In genomic region chr16:4604293-4604837, GRCm38 (mm10) we compare ENCODE assay signal across 10 mouse cellular contexts. TPM values are rescaled to one million over a fixed set of nuclear protein-coding genes. Genes with fewer than 3 reads are reported as not detected.
DNase-seq lines count a peak whose midpoint lies in the region; ATAC-seq and TF ChIP-seq lines count a peak whose summit lies in the region.
"Had no signal": no experiment of that assay in that cellular context is flagged by ENCODE, and none has a peak within 500 bp of the region (broad histone marks: within the 10 kb centered on the region; RNA-seq: fewer than 3 reads in every experiment).

No protein-coding gene starts in this region.

- intact Hi-C loops in heart, postnatal 25 days (cut with DNase I): no loop called here

- H3K4me3 ChIP-seq in heart, embryonic 10.5 days: peak overlapping the region; percentile 7; the same call in 1 of the 2 replicates
- no peak overlapping the region for H3K4me3 ChIP-seq in midbrain, embryonic 10.5 days
- H3K4me3 ChIP-seq in midbrain, postnatal 0 days (ENCODE audit: low read depth, low read length): no peak overlapping the region
- H3K4me3 ChIP-seq in limb, embryonic 10.5 days: peak overlapping the region; percentile 19; the same call in 1 of the 2 replicates
- H3K4me3 ChIP-seq in midbrain, embryonic 14.5 days (replicated peaks; ENCODE audit: low read depth, low read length): no peak overlapping the region
- H3K4me3 ChIP-seq: hindbrain, embryonic 15.5 days had no signal

- H3K9ac ChIP-seq in midbrain, postnatal 0 days (replicated peaks; ENCODE audit: low read length, poor library complexity, severe bottlenecking): no peak overlapping the region
- no peak overlapping the region for H3K9ac ChIP-seq in midbrain, embryonic 14.5 days (replicated peaks; ENCODE audit: low read length)
- H3K9ac ChIP-seq: hindbrain, embryonic 15.5 days had no signal

- H3K4me2 ChIP-seq in midbrain, postnatal 0 days (ENCODE audit: low read depth, low read length, poor library complexity, severe bottlenecking): no peak overlapping the region
- H3K4me2 ChIP-seq in midbrain, embryonic 14.5 days (ENCODE audit: low read length): no peak overlapping the region
- H3K4me2 ChIP-seq: hindbrain, embryonic 15.5 days had no signal

- peak overlapping the region; percentile 81 for H3K27ac ChIP-seq in heart, embryonic 10.5 days
- peak overlapping the region; percentile 72 for H3K27ac ChIP-seq in midbrain, embryonic 10.5 days (replicated peaks)
- no peak overlapping the region for H3K27ac ChIP-seq in midbrain, postnatal 0 days (ENCODE audit: low read depth, low read length)
- peak overlapping the region; percentile 86 for H3K27ac ChIP-seq in limb, embryonic 10.5 days
- no peak overlapping the region for H3K27ac ChIP-seq in midbrain, embryonic 14.5 days (replicated peaks; ENCODE audit: low read depth, low read length)
- H3K27ac ChIP-seq: hindbrain, embryonic 15.5 days had no signal

- no peak for ATAC-seq in midbrain, postnatal 0 days (ENCODE audit: low FRiP score)
- no peak for ATAC-seq in inflammation-experienced regulatory T-cells, adult 6 months
- ATAC-seq in midbrain, embryonic 14.5 days (ENCODE audit: low FRiP score, low TSS enrichment): no peak

- no peaks in the 10 kb centered on the region for H3K27me3 ChIP-seq in heart, embryonic 10.5 days (ENCODE audit: insufficient read depth, poor library complexity, severe bottlenecking)
- no peaks in the 10 kb centered on the region for H3K27me3 ChIP-seq in midbrain, embryonic 10.5 days (ENCODE audit: low read depth, poor library complexity, severe bottlenecking)
- no peaks in the 10 kb centered on the region for H3K27me3 ChIP-seq in midbrain, postnatal 0 days (ENCODE audit: insufficient read depth, low read length)
- no peaks in the 10 kb centered on the region for H3K27me3 ChIP-seq in limb, embryonic 10.5 days (ENCODE audit: low read depth, poor library complexity, severe bottlenecking)
- no peaks in the 10 kb centered on the region for H3K27me3 ChIP-seq in midbrain, embryonic 14.5 days (ENCODE audit: control insufficient read depth, insufficient read depth, low read length)
- H3K27me3 ChIP-seq: hindbrain, embryonic 15.5 days had no signal

- H3K36me3 ChIP-seq in heart, embryonic 10.5 days: peaks cover 10% of the 10 kb centered on the region
- H3K36me3 ChIP-seq in midbrain, embryonic 10.5 days: peaks cover 17% of the 10 kb centered on the region
- H3K36me3 ChIP-seq in midbrain, postnatal 0 days (ENCODE audit: insufficient read depth, low read length): peaks cover 3% of the 10 kb centered on the region; the same call in 1 of the 2 replicates
- peaks cover 15% of the 10 kb centered on the region for H3K36me3 ChIP-seq in limb, embryonic 10.5 days
- peaks cover 8% of the 10 kb centered on the region; the same call in 1 of the 2 replicates for H3K36me3 ChIP-seq in midbrain, embryonic 14.5 days (ENCODE audit: control insufficient read depth, insufficient read depth, low read length)

- no peak for TF ChIP-seq CTCF in midbrain, postnatal 0 days (IDR thresholded peaks at IDR 0.05)

- H3K9me3 ChIP-seq in heart, embryonic 10.5 days: no peaks in the 10 kb centered on the region
- no peaks in the 10 kb centered on the region for H3K9me3 ChIP-seq in midbrain, embryonic 10.5 days (replicated peaks)
- H3K9me3 ChIP-seq in midbrain, postnatal 0 days (ENCODE audit: low read length): no peaks in the 10 kb centered on the region
- no peaks in the 10 kb centered on the region for H3K9me3 ChIP-seq in limb, embryonic 10.5 days (replicated peaks)
- H3K9me3 ChIP-seq in midbrain, embryonic 14.5 days (ENCODE audit: control insufficient read depth, low read length): no peaks in the 10 kb centered on the region
- H3K9me3 ChIP-seq: hindbrain, embryonic 15.5 days had no signal

- peaks cover 88% of the 10 kb centered on the region for H3K4me1 ChIP-seq in heart, embryonic 10.5 days
- peaks cover 89% of the 10 kb centered on the region for H3K4me1 ChIP-seq in midbrain, embryonic 10.5 days
- H3K4me1 ChIP-seq in midbrain, postnatal 0 days (ENCODE audit: insufficient read depth, low read length): peaks cover 14% of the 10 kb centered on the region; the same call in 1 of the 2 replicates
- H3K4me1 ChIP-seq in limb, embryonic 10.5 days: peaks cover 94% of the 10 kb centered on the region
- H3K4me1 ChIP-seq in midbrain, embryonic 14.5 days (ENCODE audit: control insufficient read depth, insufficient read depth, low read length): peaks cover 45% of the 10 kb centered on the region

- no peak for DNase-seq in heart, embryonic 10.5 days (ENCODE audit: low spot score)
- DNase-seq in heart, postnatal 25 days (ENCODE audit: low spot score): no peak
- DNase-seq in midbrain, embryonic 10.5 days (ENCODE audit: low spot score): no peak
- no peak for DNase-seq in midbrain, postnatal 0 days (ENCODE audit: low spot score)
- DNase-seq in limb, embryonic 10.5 days (ENCODE audit: low spot score): peak; percentile 29
- no peak for DNase-seq in left cerebral cortex, adult 8-10 months (ENCODE audit: low spot score in 2 of 2)
- no peak for DNase-seq in midbrain, embryonic 14.5 days
- DNase-seq: retina, postnatal 1 day had no signal

- WGBS in heart, embryonic 10.5 days: 71% methylated on average over 11 of the region's 11 CpGs
- WGBS in midbrain, embryonic 10.5 days: 73% methylated on average over 11 of the region's 11 CpGs
- WGBS in midbrain, postnatal 0 days: 79% methylated on average over 11 of the region's 11 CpGs
- WGBS in limb, embryonic 10.5 days: 76% methylated on average over 11 of the region's 11 CpGs
- 75% methylated on average over 11 of the region's 11 CpGs for WGBS in midbrain, embryonic 14.5 days

RNA-seq across cellular contexts. Expression of gene Glis2, which starts 9.9 kb away (rescaled TPM):
- polyA plus RNA-seq in heart, embryonic 10.5 days (2016; fragmentation: Nextera tagmentation; extraction: Ambion mirVana): 13.9 and 20.7 TPM in 2 replicates
- 10 to 100 TPM; 16.6 to 20.3 TPM for total RNA-seq in heart, postnatal 25 days (2021)
- polyA plus RNA-seq in midbrain, embryonic 10.5 days (2016; fragmentation: Nextera tagmentation; extraction: Ambion mirVana): 23.0 and 23.6 TPM in 2 replicates
- total RNA-seq in midbrain, postnatal 0 days (2014; rRNA removed): 20.0 and 20.6 TPM in 2 replicates
- 10.8 and 12.0 TPM in 2 replicates for polyA plus RNA-seq in midbrain, postnatal 0 days (2015; fragmentation: Nextera tagmentation; extraction: Ambion mirVana)
- polyA plus RNA-seq in limb, embryonic 10.5 days (2016; fragmentation: Nextera tagmentation; extraction: Ambion mirVana): 27.0 and 30.7 TPM in 2 replicates
- total RNA-seq in left cerebral cortex, adult 8-10 months (2022): 10 to 100 TPM; 11.1 to 20.7 (median 16.6) TPM
- under 1 TPM; 0.15 to 0.36 (median 0.16) TPM for polyA plus RNA-seq in inflammation-experienced regulatory T-cells, adult 6 months (2017; shearing (Covaris generic))
- polyA plus RNA-seq in midbrain, embryonic 14.5 days (2014; fragmentation: Nextera tagmentation; extraction: Ambion mirVana): 13.2 and 13.4 TPM in 2 replicates

RNA-seq across cellular contexts. Expression of gene Pam16, which starts 20.4 kb away (rescaled TPM):
- polyA plus RNA-seq in heart, embryonic 10.5 days (2016; fragmentation: Nextera tagmentation; extraction: Ambion mirVana): 116 and 130 TPM in 2 replicates
- total RNA-seq in heart, postnatal 25 days (2021): 100 to 1,000 TPM; 129 to 141 TPM
- 91.0 and 94.8 TPM in 2 replicates for polyA plus RNA-seq in midbrain, embryonic 10.5 days (2016; fragmentation: Nextera tagmentation; extraction: Ambion mirVana)
- total RNA-seq in midbrain, postnatal 0 days (2014; rRNA removed): 31.7 and 40.2 TPM in 2 replicates
- 134 TPM in 2 replicates for polyA plus RNA-seq in midbrain, postnatal 0 days (2015; fragmentation: Nextera tagmentation; extraction: Ambion mirVana)
- polyA plus RNA-seq in limb, embryonic 10.5 days (2016; fragmentation: Nextera tagmentation; extraction: Ambion mirVana): 108 and 113 TPM in 2 replicates
- 10 to 100 TPM; 79.9 to 99.6 (median 92.2) TPM for total RNA-seq in left cerebral cortex, adult 8-10 months (2022)
- polyA plus RNA-seq in inflammation-experienced regulatory T-cells, adult 6 months (2017; shearing (Covaris generic)): 10 to 100 TPM; 17.3 to 41.9 (median 31.7) TPM
- polyA plus RNA-seq in midbrain, embryonic 14.5 days (2014; fragmentation: Nextera tagmentation; extraction: Ambion mirVana): 171 and 207 TPM in 2 replicates

RNA-seq across cellular contexts. Expression of gene Vasn, which starts 35.4 kb away (rescaled TPM):
- 13.7 and 16.9 TPM in 2 replicates for polyA plus RNA-seq in heart, embryonic 10.5 days (2016; fragmentation: Nextera tagmentation; extraction: Ambion mirVana)
- total RNA-seq in heart, postnatal 25 days (2021): 10 to 100 TPM in 1 of 2 experiments, 1 to 10 TPM in 1; 9.8 to 12.0 TPM
- polyA plus RNA-seq in midbrain, embryonic 10.5 days (2016; fragmentation: Nextera tagmentation; extraction: Ambion mirVana): 9.0 and 10.6 TPM in 2 replicates
- 12.0 and 14.2 TPM in 2 replicates for total RNA-seq in midbrain, postnatal 0 days (2014; rRNA removed)
- 4.7 TPM in 2 replicates for polyA plus RNA-seq in midbrain, postnatal 0 days (2015; fragmentation: Nextera tagmentation; extraction: Ambion mirVana)
- 22.5 and 28.3 TPM in 2 replicates for polyA plus RNA-seq in limb, embryonic 10.5 days (2016; fragmentation: Nextera tagmentation; extraction: Ambion mirVana)
- total RNA-seq in left cerebral cortex, adult 8-10 months (2022): 10 to 100 TPM in 2 of 4 experiments, 1 to 10 TPM in 2; 8.5 to 10.4 (median 9.9) TPM
- 1 to 10 TPM in 1 of 3 experiments, under 1 TPM in 2; 0.78 to 1.6 (median 0.84) TPM for polyA plus RNA-seq in inflammation-experienced regulatory T-cells, adult 6 months (2017; shearing (Covaris generic))
- polyA plus RNA-seq in midbrain, embryonic 14.5 days (2014; fragmentation: Nextera tagmentation; extraction: Ambion mirVana): 3.4 and 3.9 TPM in 2 replicates

RNA-seq across cellular contexts. Expression of gene Dnaja3, which starts 35.4 kb away (rescaled TPM):
- polyA plus RNA-seq in heart, embryonic 10.5 days (2016; fragmentation: Nextera tagmentation; extraction: Ambion mirVana): 78.3 and 85.5 TPM in 2 replicates
- total RNA-seq in heart, postnatal 25 days (2021): 100 to 1,000 TPM; 149 TPM
- 59.9 and 66.1 TPM in 2 replicates for polyA plus RNA-seq in midbrain, embryonic 10.5 days (2016; fragmentation: Nextera tagmentation; extraction: Ambion mirVana)
- 62.1 and 65.5 TPM in 2 replicates for total RNA-seq in midbrain, postnatal 0 days (2014; rRNA removed)
- polyA plus RNA-seq in midbrain, postnatal 0 days (2015; fragmentation: Nextera tagmentation; extraction: Ambion mirVana): 54.1 and 57.0 TPM in 2 replicates
- polyA plus RNA-seq in limb, embryonic 10.5 days (2016; fragmentation: Nextera tagmentation; extraction: Ambion mirVana): 64.1 and 70.2 TPM in 2 replicates
- total RNA-seq in left cerebral cortex, adult 8-10 months (2022): 10 to 100 TPM; 63.0 to 66.1 (median 65.1) TPM
- 10 to 100 TPM; 21.1 to 28.7 (median 25.3) TPM for polyA plus RNA-seq in inflammation-experienced regulatory T-cells, adult 6 months (2017; shearing (Covaris generic))
- polyA plus RNA-seq in midbrain, embryonic 14.5 days (2014; fragmentation: Nextera tagmentation; extraction: Ambion mirVana): 44.8 and 55.0 TPM in 2 replicates

RNA-seq across cellular contexts. Expression of gene Tfap4, which starts 44.7 kb away (rescaled TPM):
- polyA plus RNA-seq in heart, embryonic 10.5 days (2016; fragmentation: Nextera tagmentation; extraction: Ambion mirVana): 9.5 and 17.5 TPM in 2 replicates
- total RNA-seq in heart, postnatal 25 days (2021): 1 to 10 TPM; 3.5 to 4.2 TPM
- 28.0 and 32.6 TPM in 2 replicates for polyA plus RNA-seq in midbrain, embryonic 10.5 days (2016; fragmentation: Nextera tagmentation; extraction: Ambion mirVana)
- total RNA-seq in midbrain, postnatal 0 days (2014; rRNA removed): 6.7 and 6.8 TPM in 2 replicates
- 5.2 and 5.9 TPM in 2 replicates for polyA plus RNA-seq in midbrain, postnatal 0 days (2015; fragmentation: Nextera tagmentation; extraction: Ambion mirVana)
- 41.4 and 48.5 TPM in 2 replicates for polyA plus RNA-seq in limb, embryonic 10.5 days (2016; fragmentation: Nextera tagmentation; extraction: Ambion mirVana)
- total RNA-seq in left cerebral cortex, adult 8-10 months (2022): 1 to 10 TPM; 5.5 to 8.1 (median 6.9) TPM
- polyA plus RNA-seq in inflammation-experienced regulatory T-cells, adult 6 months (2017; shearing (Covaris generic)): 1 to 10 TPM; 3.1 to 5.8 (median 4.2) TPM
- polyA plus RNA-seq in midbrain, embryonic 14.5 days (2014; fragmentation: Nextera tagmentation; extraction: Ambion mirVana): 7.2 and 8.9 TPM in 2 replicates

Comparison
In these comparisons a context has a peak if more than half of its experiments do, and no peak if none do; other contexts are left out.
1. H3K27ac ChIP-seq: peak in heart, embryonic 10.5 days (single experiment), midbrain, embryonic 10.5 days (single experiment) and limb, embryonic 10.5 days (single experiment); none in midbrain, postnatal 0 days (single experiment) and midbrain, embryonic 14.5 days (single experiment).
2. H3K4me3 ChIP-seq: peak in heart, embryonic 10.5 days (single experiment) and limb, embryonic 10.5 days (single experiment); none in midbrain, embryonic 10.5 days (single experiment), midbrain, postnatal 0 days (single experiment) and midbrain, embryonic 14.5 days (single experiment).